Mouse (Mus musculus) brain, embryonic 14.5 days (tissue): ENCODE data around the gene Fdxacb1. TPM values are rescaled to one million over a fixed set of nuclear protein-coding genes. Genes with fewer than 3 reads are reported as not detected.

ENCODE experiments used
- DNase-seq: peaks from one replicate; pipeline ENCODE4 v3.0.0-alpha.2; 2011; ENCODE audit warnings: low read depth
- CTCF ChIP-seq: fragments of 200-500 bp; IDR thresholded peaks from 2 replicates; pipeline ENCODE4 v1.5.1; 2012; ENCODE audit warnings: inconsistent platforms, mild to moderate bottlenecking, moderate library complexity, borderline replicate concordance; ENCODE audit not compliant: insufficient read depth, insufficient read length; ENCODE audit errors: extremely low read depth
- POLR2A ChIP-seq: fragments of 200-500 bp; IDR thresholded peaks from 2 replicates; pipeline ENCODE4 v1.6.1; 2012; ENCODE audit warnings: mild to moderate bottlenecking, inconsistent platforms, borderline replicate concordance; ENCODE audit not compliant: poor library complexity, insufficient read depth, insufficient read length, severe bottlenecking; ENCODE audit errors: extremely low read depth
- polyA plus RNA-seq: library from polyadenylated mRNA; depleted of rRNA; stranded (reverse); fragments of >200 nt; gene quantifications from 2 replicates; pipeline ENCODE4 v1.2.3, GENCODE M21; 2012

The Fdxacb1 gene
- polyA plus RNA-seq, 1 experiment = 8.0 TPM

GRCm38 (mm10) chr9:50775662-50776126 lies 7.7 kb downstream of the Fdxacb1 start:
- DNase-seq = peak; percentile 57
- TF ChIP-seq CTCF = no peak

- no peak for DNase-seq
- TF ChIP-seq CTCF = no peak
- TF ChIP-seq POLR2A = no peak
Observed at GRCm38 (mm10) chr9:50776162-50776760, 8.2 kb downstream of the Fdxacb1 start.

- TF ChIP-seq CTCF (peak; percentile 51; the same call in 1 of the 2 replicates), POLR2A (no peak)
- DNase-seq = peak; percentile 24
Observed at GRCm38 (mm10) chr9:50782155-50782554, 14.1 kb downstream of the Fdxacb1 start.

GRCm38 (mm10) chr9:50795266-50795665 lies 27.2 kb downstream of the Fdxacb1 start:
- TF ChIP-seq CTCF (no peak), POLR2A (no peak)
- DNase-seq = no peak

- no peak for DNase-seq
- no peak for TF ChIP-seq POLR2A
- no peak for TF ChIP-seq CTCF
Observed at GRCm38 (mm10) chr9:50796776-50797175, 28.7 kb downstream of the Fdxacb1 start.

- TF ChIP-seq POLR2A (no peak), CTCF (no peak)
- no peak for DNase-seq
Observed at GRCm38 (mm10) chr9:50797641-50798040, 29.6 kb downstream of the Fdxacb1 start.

- peak; percentile 52 for DNase-seq
- no peak for TF ChIP-seq POLR2A
- TF ChIP-seq CTCF = no peak
Observed at GRCm38 (mm10) chr9:50798368-50798767, 30.3 kb downstream of the Fdxacb1 start.

- DNase-seq = peak; percentile 66
- TF ChIP-seq POLR2A (no peak), CTCF (peak; percentile 55; the same call in 1 of the 2 replicates)
Observed at GRCm38 (mm10) chr9:50800985-50801384, 32.9 kb downstream of the Fdxacb1 start.

- DNase-seq = no peak
- no peak for TF ChIP-seq CTCF
- TF ChIP-seq POLR2A = no peak
Observed at GRCm38 (mm10) chr9:50803055-50803671, 35.1 kb downstream of the Fdxacb1 start.

- no peak for DNase-seq
- no peak for TF ChIP-seq POLR2A
- TF ChIP-seq CTCF = no peak
Observed at GRCm38 (mm10) chr9:50808471-50808870, 40.4 kb downstream of the Fdxacb1 start.

- TF ChIP-seq POLR2A (no peak), CTCF (no peak)
- DNase-seq = no peak
Observed at GRCm38 (mm10) chr9:50809146-50809545, 41.1 kb downstream of the Fdxacb1 start.

- no peak for DNase-seq
- TF ChIP-seq CTCF (no peak), POLR2A (no peak)
Observed at GRCm38 (mm10) chr9:50811187-50811586, 43.2 kb downstream of the Fdxacb1 start.

- no peak for DNase-seq
- no peak for TF ChIP-seq CTCF
- TF ChIP-seq POLR2A = no peak
Observed at GRCm38 (mm10) chr9:50811746-50812145, 43.7 kb downstream of the Fdxacb1 start.

- DNase-seq = no peak
- TF ChIP-seq CTCF = no peak
- TF ChIP-seq POLR2A = no peak
Observed at GRCm38 (mm10) chr9:50813796-50814195, 45.8 kb downstream of the Fdxacb1 start.
